Mouse (Mus musculus): Measurements from ENCODE around the gene Ly75.

DNA sequence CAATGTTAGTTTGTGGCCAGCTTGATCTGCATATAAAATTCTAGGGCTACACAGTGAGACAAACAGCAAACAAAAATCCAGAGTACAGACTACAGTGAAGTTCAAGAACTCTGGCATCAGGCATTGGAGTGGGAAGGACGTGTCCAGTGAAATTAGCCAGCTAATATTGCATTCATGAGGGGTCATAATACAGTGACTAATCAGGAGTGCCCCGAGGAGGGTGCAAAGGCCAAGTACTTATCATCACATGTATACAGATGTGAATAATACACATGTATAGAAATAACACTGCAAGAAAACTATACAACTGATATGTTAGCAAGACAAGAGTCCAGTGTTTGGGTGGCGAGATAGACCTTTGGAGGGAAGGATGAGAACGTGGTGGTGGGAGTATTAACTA lies 130.3 kb downstream of the Ly75 start:
- TF ChIP-seq CTCF (conservative IDR thresholded peaks at IDR 0.05; ENCODE audit: insufficient read depth, insufficient read length, low read depth, low read length) (no peak), POLR2A (IDR thresholded peaks at IDR 0.05; ENCODE audit: low read depth, low read length) (no peak)

Measured in kidney, adult 2 months (tissue).